Mouse (Mus musculus): ENCODE results near the gene Pak7. TPM values are rescaled to one million over a fixed set of nuclear protein-coding genes. Genes with fewer than 3 reads are reported as not detected.

Pak7 gene
- total and polyA plus RNA-seq, 3 experiments = 0.08 to 0.14 (median 0.14) TPM

DNA sequence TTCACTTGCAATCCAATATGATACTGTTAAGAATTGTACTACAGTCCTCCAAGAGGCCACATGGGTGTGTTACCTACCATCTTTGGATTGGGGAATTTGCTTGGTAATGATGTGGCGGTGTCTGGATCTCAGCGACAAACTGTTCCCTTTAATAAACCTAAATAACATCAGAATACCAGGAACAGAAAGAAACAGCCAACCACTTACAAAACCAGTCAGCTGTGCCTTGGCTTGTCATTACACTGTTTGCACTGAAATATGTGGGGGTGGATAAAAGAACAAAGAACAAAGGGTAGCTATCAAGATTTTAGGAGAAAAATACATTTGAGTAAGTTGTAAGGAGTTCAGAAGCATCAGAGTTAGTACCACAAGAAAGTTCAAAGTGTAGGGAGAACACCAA is 269.8 kb downstream of the Pak7 start:
- no peaks in the 10 kb centered on the region for H3K4me1 ChIP-seq (ENCODE audit: control insufficient read depth, insufficient read depth, low read length)
- no peaks in the 10 kb centered on the region for H3K27me3 ChIP-seq (ENCODE audit: control insufficient read depth, insufficient read depth, low read length)
- 89% methylated on average over 2 of the region's 2 CpGs for WGBS
- no peaks in the 10 kb centered on the region for H3K79me2 ChIP-seq (replicated peaks; ENCODE audit: control insufficient read depth, insufficient read depth, low read length)
- no peak overlapping the region for H3K27ac ChIP-seq
- no peak for DNase-seq
- TF ChIP-seq POLR2A (IDR thresholded peaks at IDR 0.05; ENCODE audit: insufficient read depth, low read depth, low read length) (no peak), CTCF (IDR thresholded peaks at IDR 0.05) (no peak), EP300 (IDR thresholded peaks at IDR 0.05; ENCODE audit: insufficient read depth, low read depth, low read length) (no peak)
- H3K36me3 ChIP-seq (ENCODE audit: control insufficient read depth, insufficient read depth, low read length) = no peaks in the 10 kb centered on the region
- H3K4me3 ChIP-seq = no peak overlapping the region
- intact Hi-C loops (cut with DNase I) = no loop called here
- no peak overlapping the region for H3K9ac ChIP-seq (ENCODE audit: low read depth, low read length)

DNA sequence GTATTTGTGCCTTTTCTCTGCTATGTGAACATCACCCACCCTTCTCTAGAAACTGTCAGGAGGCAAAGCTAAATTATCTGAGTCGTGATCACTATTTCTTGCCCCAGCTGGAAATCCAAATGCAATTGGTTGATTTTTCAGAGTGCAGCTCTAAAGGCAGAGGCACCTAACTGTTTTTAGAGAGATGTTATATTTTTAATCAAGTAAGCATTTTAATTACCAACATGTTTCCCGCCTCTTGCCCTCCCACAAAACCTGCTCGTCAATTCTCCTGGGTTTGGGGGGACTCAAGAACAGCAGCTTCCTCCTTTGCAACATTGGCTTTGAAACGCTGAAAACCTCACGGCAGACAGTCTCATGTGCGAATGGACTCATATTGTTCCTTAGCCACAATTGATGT is 274.4 kb downstream of the Pak7 start:
- intact Hi-C loops (cut with DNase I) = no loop called here
- no peak overlapping the region for H3K9ac ChIP-seq (ENCODE audit: low read depth, low read length)
- WGBS = 73% methylated on average over 6 of the region's 6 CpGs
- TF ChIP-seq EP300 (IDR thresholded peaks at IDR 0.05; ENCODE audit: insufficient read depth, low read depth, low read length) (no peak), CTCF (IDR thresholded peaks at IDR 0.05) (no peak), POLR2A (IDR thresholded peaks at IDR 0.05; ENCODE audit: insufficient read depth, low read depth, low read length) (no peak)
- no peak overlapping the region for H3K4me3 ChIP-seq
- H3K79me2 ChIP-seq (replicated peaks; ENCODE audit: control insufficient read depth, insufficient read depth, low read length) = no peaks in the 10 kb centered on the region
- no peaks in the 10 kb centered on the region for H3K27me3 ChIP-seq (ENCODE audit: control insufficient read depth, insufficient read depth, low read length)
- no peak for DNase-seq
- no peaks in the 10 kb centered on the region for H3K4me1 ChIP-seq (ENCODE audit: control insufficient read depth, insufficient read depth, low read length)
- H3K27ac ChIP-seq = no peak overlapping the region
- no peaks in the 10 kb centered on the region for H3K36me3 ChIP-seq (ENCODE audit: control insufficient read depth, insufficient read depth, low read length)

DNA sequence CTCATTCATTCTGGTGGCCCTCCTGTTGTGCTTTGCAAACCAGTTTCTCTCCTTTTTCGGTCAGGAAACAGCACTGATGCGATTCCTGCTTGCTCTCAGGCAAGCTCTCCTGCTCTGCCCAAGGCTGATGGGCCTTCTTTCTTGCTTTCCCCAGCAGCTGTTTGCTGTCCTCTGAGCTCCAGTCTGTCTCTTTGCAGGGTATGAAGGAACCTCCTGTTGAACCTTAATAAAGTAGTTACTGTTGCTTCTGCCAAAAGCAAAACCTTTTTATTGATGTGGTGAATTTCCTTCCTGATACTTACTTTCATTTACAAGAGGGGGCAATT is 278.8 kb downstream of the Pak7 start:
- intact Hi-C loops (cut with DNase I) = no loop called here
- no peak overlapping the region for H3K4me3 ChIP-seq
- H3K79me2 ChIP-seq (replicated peaks; ENCODE audit: control insufficient read depth, insufficient read depth, low read length) = no peaks in the 10 kb centered on the region
- no peaks in the 10 kb centered on the region for H3K36me3 ChIP-seq (ENCODE audit: control insufficient read depth, insufficient read depth, low read length)
- WGBS = 33% methylated on average over 2 of the region's 2 CpGs
- DNase-seq = no peak
- no peaks in the 10 kb centered on the region for H3K4me1 ChIP-seq (ENCODE audit: control insufficient read depth, insufficient read depth, low read length)
- no peaks in the 10 kb centered on the region for H3K27me3 ChIP-seq (ENCODE audit: control insufficient read depth, insufficient read depth, low read length)
- no peak overlapping the region for H3K27ac ChIP-seq
- TF ChIP-seq CTCF (IDR thresholded peaks at IDR 0.05) (no peak), EP300 (IDR thresholded peaks at IDR 0.05; ENCODE audit: insufficient read depth, low read depth, low read length) (no peak), POLR2A (IDR thresholded peaks at IDR 0.05; ENCODE audit: insufficient read depth, low read depth, low read length) (no peak)
- no peak overlapping the region for H3K9ac ChIP-seq (ENCODE audit: low read depth, low read length)

GRCm38 (mm10) chr2:136108124-136109037 is 279.4 kb downstream of the Pak7 start:
- no peaks in the 10 kb centered on the region for H3K79me2 ChIP-seq (replicated peaks; ENCODE audit: control insufficient read depth, insufficient read depth, low read length)
- no peak overlapping the region for H3K27ac ChIP-seq
- no peaks in the 10 kb centered on the region for H3K36me3 ChIP-seq (ENCODE audit: control insufficient read depth, insufficient read depth, low read length)
- H3K4me3 ChIP-seq = no peak overlapping the region
- DNase-seq = no peak
- intact Hi-C loops (cut with DNase I) = no loop called here
- no peaks in the 10 kb centered on the region for H3K4me1 ChIP-seq (ENCODE audit: control insufficient read depth, insufficient read depth, low read length)
- WGBS = 41% methylated on average over 6 of the region's 6 CpGs
- TF ChIP-seq EP300 (IDR thresholded peaks at IDR 0.05; ENCODE audit: insufficient read depth, low read depth, low read length) (no peak), POLR2A (IDR thresholded peaks at IDR 0.05; ENCODE audit: insufficient read depth, low read depth, low read length) (no peak), CTCF (IDR thresholded peaks at IDR 0.05) (no peak)
- no peak overlapping the region for H3K9ac ChIP-seq (ENCODE audit: low read depth, low read length)
- H3K27me3 ChIP-seq (ENCODE audit: control insufficient read depth, insufficient read depth, low read length) = no peaks in the 10 kb centered on the region

- no peak overlapping the region for H3K9ac ChIP-seq (ENCODE audit: low read depth, low read length)
- intact Hi-C loops (cut with DNase I) = no loop called here
- no peaks in the 10 kb centered on the region for H3K4me1 ChIP-seq (ENCODE audit: control insufficient read depth, insufficient read depth, low read length)
- H3K27ac ChIP-seq = no peak overlapping the region
- no peak for DNase-seq
- H3K4me3 ChIP-seq = no peak overlapping the region
- no peaks in the 10 kb centered on the region for H3K36me3 ChIP-seq (ENCODE audit: control insufficient read depth, insufficient read depth, low read length)
- no peaks in the 10 kb centered on the region for H3K79me2 ChIP-seq (replicated peaks; ENCODE audit: control insufficient read depth, insufficient read depth, low read length)
- no peaks in the 10 kb centered on the region for H3K27me3 ChIP-seq (ENCODE audit: control insufficient read depth, insufficient read depth, low read length)
- TF ChIP-seq POLR2A (IDR thresholded peaks at IDR 0.05; ENCODE audit: insufficient read depth, low read depth, low read length) = no peak
- TF ChIP-seq CTCF (IDR thresholded peaks at IDR 0.05) = no peak
- no peak for TF ChIP-seq EP300 (IDR thresholded peaks at IDR 0.05; ENCODE audit: insufficient read depth, low read depth, low read length)
Measured at GRCm38 (mm10) chr2:136107597-136107996, 280.2 kb downstream of the Pak7 start.

GRCm38 (mm10) chr2:136097143-136097542 is 290.6 kb downstream of the Pak7 start:
- 78% methylated on average over 3 of the region's 3 CpGs for WGBS
- no peaks in the 10 kb centered on the region for H3K79me2 ChIP-seq (replicated peaks; ENCODE audit: control insufficient read depth, insufficient read depth, low read length)
- no peaks in the 10 kb centered on the region for H3K4me1 ChIP-seq (ENCODE audit: control insufficient read depth, insufficient read depth, low read length)
- DNase-seq = no peak
- no peak overlapping the region for H3K27ac ChIP-seq
- H3K27me3 ChIP-seq (ENCODE audit: control insufficient read depth, insufficient read depth, low read length) = no peaks in the 10 kb centered on the region
- no peaks in the 10 kb centered on the region for H3K36me3 ChIP-seq (ENCODE audit: control insufficient read depth, insufficient read depth, low read length)
- H3K9ac ChIP-seq (ENCODE audit: low read depth, low read length) = no peak overlapping the region
- TF ChIP-seq POLR2A (IDR thresholded peaks at IDR 0.05; ENCODE audit: insufficient read depth, low read depth, low read length) (no peak), EP300 (IDR thresholded peaks at IDR 0.05; ENCODE audit: insufficient read depth, low read depth, low read length) (no peak)
- intact Hi-C loops (cut with DNase I) = no loop called here
- no peak overlapping the region for H3K4me3 ChIP-seq
